Mouse (Mus musculus): ENCODE measurements around the gene Tmtc3. TPM values are rescaled to one million over a fixed set of nuclear protein-coding genes. Genes with fewer than 3 reads are reported as not detected.

Gene Tmtc3
- 2.5 TPM in 2 replicates for polyA plus RNA-seq (2015; fragmentation: Nextera tagmentation; extraction: Ambion mirVana)

GRCm38 (mm10) chr10:100487097-100487978 is at the start of gene Tmtc3, which contains the start of gene Cep290:
Gene Tmtc3 (minus strand): TSS chr10:100487350.
Gene Cep290 (plus strand): TSS chr10:100487558.
- WGBS (ENCODE audit: insufficient replicate concordance): under 1% methylated on average over 63 of the region's 63 CpGs
- DNase-seq (peak; percentile 92), ATAC-seq (peak; percentile 99)
- TF ChIP-seq EP300 (IDR thresholded peaks at IDR 0.05; ENCODE audit: low read depth) (no peak; the same call in 1 of the 2 replicates), CTCF (IDR thresholded peaks at IDR 0.05; ENCODE audit: low read depth) (no peak)
- Histone ChIP-seq H3K4me1 (ENCODE audit: insufficient read depth) (peaks cover 5% of the 10 kb centered on the region), H3K4me3 (ENCODE audit: low read depth, low read length) (peak within 1 kb of the TSS; percentile 89), H3K4me2 (ENCODE audit: low read depth, low read length) (peak within 1 kb of the TSS; percentile 94), H3K9ac (replicated peaks) (peak within 1 kb of the TSS; percentile 80), H3K27me3 (ENCODE audit: insufficient read depth, low read length) (no peaks in the 10 kb centered on the region), H3K36me3 (replicated peaks; ENCODE audit: insufficient read depth, low read length) (0 out of 2 replicates have a peak, but pooled peaks cover 2% of the 10 kb centered on the region), H3K27ac (ENCODE audit: low read depth) (peak within 1 kb of the TSS; percentile 73), H3K9me3 (ENCODE audit: low read length) (no peaks in the 10 kb centered on the region)

DNA sequence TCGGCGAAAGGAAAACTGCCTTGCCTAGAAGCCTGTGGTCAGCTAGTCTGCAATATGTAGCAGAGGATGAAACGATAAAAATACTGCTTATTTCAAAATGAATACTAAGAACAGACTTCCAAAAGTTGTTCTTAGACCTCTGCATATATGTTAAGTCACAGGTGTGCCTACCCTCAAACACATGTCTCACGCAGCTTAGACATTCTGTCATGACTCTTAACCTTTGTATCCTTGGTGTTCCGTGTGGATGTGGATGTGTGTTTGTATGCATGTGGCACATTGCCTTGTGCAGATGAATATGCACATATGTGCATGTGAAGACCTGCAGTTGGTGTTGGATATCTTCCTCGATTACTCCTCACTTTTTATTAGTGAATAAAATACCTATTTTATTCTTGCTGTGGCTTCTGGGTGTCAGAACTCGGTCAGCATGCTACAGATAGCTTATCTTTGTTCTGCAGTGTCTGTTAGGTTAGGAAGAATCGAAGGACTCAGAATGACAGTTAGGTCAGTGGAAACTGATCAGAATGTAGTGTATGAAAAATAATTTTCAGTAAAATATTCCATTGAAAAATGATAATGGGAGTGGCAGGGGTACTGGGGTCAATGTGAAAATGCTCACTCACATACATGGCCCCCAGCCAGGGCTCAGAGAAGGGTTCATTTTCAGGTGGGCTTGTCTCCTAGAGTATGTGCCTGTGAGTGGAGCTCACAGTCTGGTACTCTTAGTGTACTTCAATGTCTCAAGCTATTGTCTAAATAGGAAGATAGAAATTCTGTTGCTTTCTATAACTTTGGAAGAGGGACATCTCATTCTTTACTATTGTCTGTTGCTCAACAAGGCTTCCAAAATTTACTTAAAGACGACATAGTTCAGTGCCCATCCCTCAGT is 37.6 kb upstream of the Tmtc3 start:
- Histone ChIP-seq H3K9me3 (ENCODE audit: low read length) (no peaks in the 10 kb centered on the region), H3K4me3 (ENCODE audit: low read depth, low read length) (no peak overlapping the region), H3K36me3 (replicated peaks; ENCODE audit: insufficient read depth, low read length) (0 out of 2 replicates have a peak, but pooled peaks cover 2% of the 10 kb centered on the region), H3K27me3 (ENCODE audit: insufficient read depth, low read length) (no peaks in the 10 kb centered on the region), H3K4me1 (ENCODE audit: insufficient read depth) (peaks cover 5% of the 10 kb centered on the region; the same call in 1 of the 2 replicates), H3K4me2 (ENCODE audit: low read depth, low read length) (peak overlapping the region; percentile 26; the same call in 1 of the 2 replicates), H3K27ac (ENCODE audit: low read depth) (peak overlapping the region; percentile 44; the same call in 1 of the 2 replicates), H3K9ac (replicated peaks) (no peak overlapping the region)
- WGBS (ENCODE audit: insufficient replicate concordance): 75% methylated on average over 9 of the region's 9 CpGs
- TF ChIP-seq CTCF (IDR thresholded peaks at IDR 0.05; ENCODE audit: low read depth) (no peak), EP300 (IDR thresholded peaks at IDR 0.05; ENCODE audit: low read depth) (peak; percentile 94)
- ATAC-seq (peak; percentile 77), DNase-seq (no peak)

DNA sequence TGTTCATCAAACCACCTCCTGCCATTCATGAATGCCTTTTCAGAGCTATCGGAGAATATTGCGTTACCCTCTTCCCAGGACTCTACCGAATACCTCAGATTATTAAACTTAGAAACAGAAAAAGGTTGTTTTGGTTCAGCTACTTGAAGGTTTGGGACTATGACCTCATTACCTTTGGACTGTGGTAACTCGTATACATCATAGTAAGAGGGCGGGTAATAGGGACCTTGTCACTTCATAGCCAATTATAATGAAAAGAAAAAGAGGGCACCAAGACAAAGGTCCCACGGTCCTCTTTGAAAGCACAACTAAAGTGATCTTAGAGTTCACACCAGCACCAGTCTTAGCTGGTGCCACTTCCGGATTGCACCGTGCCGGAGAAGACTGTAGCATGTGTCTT is 35.2 kb upstream of the Tmtc3 start:
- H3K36me3 ChIP-seq (replicated peaks; ENCODE audit: insufficient read depth, low read length): peaks cover 4% of the 10 kb centered on the region
- H3K4me2 ChIP-seq (ENCODE audit: low read depth, low read length): no peak overlapping the region
- H3K4me3 ChIP-seq (ENCODE audit: low read depth, low read length): no peak overlapping the region
- ATAC-seq (no peak), DNase-seq (no peak)
- no peak overlapping the region for H3K27ac ChIP-seq (ENCODE audit: low read depth)
- TF ChIP-seq CTCF (IDR thresholded peaks at IDR 0.05; ENCODE audit: low read depth): no peak
- TF ChIP-seq EP300 (IDR thresholded peaks at IDR 0.05; ENCODE audit: low read depth): no peak
- no peak overlapping the region for H3K9ac ChIP-seq (replicated peaks)
- H3K27me3 ChIP-seq (ENCODE audit: insufficient read depth, low read length): no peaks in the 10 kb centered on the region
- peaks cover 5% of the 10 kb centered on the region; the same call in 1 of the 2 replicates for H3K4me1 ChIP-seq (ENCODE audit: insufficient read depth)
- WGBS (ENCODE audit: insufficient replicate concordance): 90% methylated on average over 9 of the region's 9 CpGs
- no peaks in the 10 kb centered on the region for H3K9me3 ChIP-seq (ENCODE audit: low read length)

- peaks cover 5% of the 10 kb centered on the region; the same call in 1 of the 2 replicates for H3K4me1 ChIP-seq (ENCODE audit: insufficient read depth)
- no peaks in the 10 kb centered on the region for H3K9me3 ChIP-seq (ENCODE audit: low read length)
- no peak overlapping the region for H3K4me3 ChIP-seq (ENCODE audit: low read depth, low read length)
- DNase-seq (no peak), ATAC-seq (no peak)
- no peak for TF ChIP-seq EP300 (IDR thresholded peaks at IDR 0.05; ENCODE audit: low read depth)
- no peak for TF ChIP-seq CTCF (IDR thresholded peaks at IDR 0.05; ENCODE audit: low read depth)
- H3K27ac ChIP-seq (ENCODE audit: low read depth): no peak overlapping the region
- no peak overlapping the region for H3K9ac ChIP-seq (replicated peaks)
- WGBS (ENCODE audit: insufficient replicate concordance): 65% methylated on average over 4 of the region's 4 CpGs
- no peaks in the 10 kb centered on the region for H3K27me3 ChIP-seq (ENCODE audit: insufficient read depth, low read length)
- H3K36me3 ChIP-seq (replicated peaks; ENCODE audit: insufficient read depth, low read length): peaks cover 4% of the 10 kb centered on the region
- H3K4me2 ChIP-seq (ENCODE audit: low read depth, low read length): no peak overlapping the region
Observed at GRCm38 (mm10) chr10:100521617-100522016, 34.5 kb upstream of the Tmtc3 start.

DNA sequence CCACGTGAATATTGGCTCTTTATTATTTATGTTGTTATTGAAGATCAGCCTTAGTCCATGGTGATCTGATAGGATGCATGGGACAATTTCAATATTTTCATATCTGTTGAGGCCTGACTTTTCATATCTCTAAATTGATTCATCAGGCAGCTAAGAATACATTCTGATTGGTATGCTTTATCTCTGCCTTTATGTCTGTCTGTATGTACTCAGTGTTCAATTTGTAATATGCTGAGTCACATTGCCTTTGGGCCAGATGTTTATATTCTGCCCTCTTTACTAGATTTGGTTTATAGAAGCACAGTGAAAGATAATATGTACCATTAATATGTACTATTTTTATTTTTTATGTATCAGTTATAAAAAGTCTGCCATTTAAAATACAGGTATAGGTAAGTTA is 21.0 kb upstream of the Tmtc3 start:
- H3K27me3 ChIP-seq (ENCODE audit: insufficient read depth, low read length): no peaks in the 10 kb centered on the region

More for the DNA sequence above, 21.0 kb upstream of the Tmtc3 start:
- TF ChIP-seq CTCF (IDR thresholded peaks at IDR 0.05; ENCODE audit: low read depth) (no peak), EP300 (IDR thresholded peaks at IDR 0.05; ENCODE audit: low read depth) (peak; percentile 62)
- ATAC-seq (peak; percentile 36; the same call in 1 of the 2 replicates), DNase-seq (no peak)
- H3K9ac ChIP-seq (replicated peaks): no peak overlapping the region
- H3K4me2 ChIP-seq (ENCODE audit: low read depth, low read length): no peak overlapping the region
- H3K36me3 ChIP-seq (replicated peaks; ENCODE audit: insufficient read depth, low read length): peaks cover 11% of the 10 kb centered on the region
- no peak overlapping the region for H3K4me3 ChIP-seq (ENCODE audit: low read depth, low read length)
- H3K4me1 ChIP-seq (ENCODE audit: insufficient read depth): no peaks in the 10 kb centered on the region
- 50% methylated on average over 1 of the region's 1 CpGs for WGBS (ENCODE audit: insufficient replicate concordance)
- H3K27ac ChIP-seq (ENCODE audit: low read depth): no peak overlapping the region
- no peaks in the 10 kb centered on the region for H3K9me3 ChIP-seq (ENCODE audit: low read length)

All from liver, postnatal 0 days (tissue).